Mouse (Mus musculus) bone marrow, adult 2 months (tissue): Measurements from ENCODE around the gene Pax8.

ENCODE experiments used
- CTCF ChIP-seq: fragments of 200-500 bp; IDR thresholded peaks from 2 replicates; pipeline ENCODE4 v1.5.1; 2011; ENCODE audit warnings: low read length, control low read depth; ENCODE audit not compliant: control insufficient read depth, insufficient read depth
- POLR2A ChIP-seq: fragments of 200-500 bp; IDR thresholded peaks from 2 replicates; pipeline ENCODE4 v1.6.1; 2011; ENCODE audit warnings: low read depth, mild to moderate bottlenecking, control low read depth, low read length, borderline replicate concordance; ENCODE audit not compliant: control insufficient read depth

- no peak for TF ChIP-seq POLR2A
- no peak for TF ChIP-seq CTCF
Observed at GRCm38 (mm10) chr2:24467156-24467555, 8.2 kb downstream of the Pax8 start.
